Mouse (Mus musculus) liver, embryonic 15.5 days (tissue): Measurements from ENCODE around the gene Olfr202. TPM values are rescaled to one million over a fixed set of nuclear protein-coding genes. Genes with fewer than 3 reads are reported as not detected.

Experiments used
- polyA plus RNA-seq: library from polyadenylated mRNA; unstranded; fragments of >200 nt; fragmentation: Nextera tagmentation; extraction: Ambion mirVana; gene quantifications from 2 replicates; pipeline ENCODE4 v1.2.1, GENCODE M21; 2015

The Olfr202 gene
- polyA plus RNA-seq, 1 experiment from 2014 or later: not detected

Other genes with a start within 250 kb of the Olfr202 start
- gene Olfr187, start 247.0 kb downstream of the Olfr202 start, polyA plus RNA-seq: not detected in 2 replicates
- gene Olfr190, start 208.8 kb downstream of the Olfr202 start, polyA plus RNA-seq: not detected in 2 replicates
- not detected in 2 replicates for gene Olfr191, start 197.0 kb downstream of the Olfr202 start, polyA plus RNA-seq
- not detected in 2 replicates for gene Olfr193, start 174.9 kb downstream of the Olfr202 start, polyA plus RNA-seq
- gene Olfr194, start 165.7 kb downstream of the Olfr202 start, polyA plus RNA-seq: not detected in 2 replicates
- not detected in 2 replicates for gene Olfr195, start 139.7 kb downstream of the Olfr202 start, polyA plus RNA-seq
- not detected in 2 replicates for gene Olfr196, start 116.3 kb downstream of the Olfr202 start, polyA plus RNA-seq
- gene Olfr198, start 83.3 kb downstream of the Olfr202 start, polyA plus RNA-seq: not detected in 2 replicates
- not detected in 2 replicates for gene Olfr199, start 67.0 kb downstream of the Olfr202 start, polyA plus RNA-seq
- gene Olfr201, start 14.2 kb downstream of the Olfr202 start, polyA plus RNA-seq: 0.07 and 0.10 TPM in 2 replicates
- not detected in 2 replicates for gene Olfr203, start 12.1 kb upstream of the Olfr202 start, polyA plus RNA-seq
- gene Olfr204, start 31.5 kb upstream of the Olfr202 start, polyA plus RNA-seq: not detected in 2 replicates
- gene Olfr205, start 44.3 kb upstream of the Olfr202 start, polyA plus RNA-seq: not detected in 2 replicates
- gene Olfr206, start 62.5 kb upstream of the Olfr202 start, polyA plus RNA-seq: not detected in 2 replicates
- not detected in 2 replicates for gene Olfr209, start 77.2 kb upstream of the Olfr202 start, polyA plus RNA-seq
- gene Gabrr3, start 120.5 kb upstream of the Olfr202 start, polyA plus RNA-seq: not detected in 2 replicates
- gene Riox2, start 185.0 kb upstream of the Olfr202 start, polyA plus RNA-seq: 13.9 TPM in 2 replicates